Mouse (Mus musculus): Measurements from ENCODE around the gene Slc38a10.

The Slc38a10 gene

GRCm38 (mm10) chr11:120137625-120138004 lies 13.5 kb downstream of the Slc38a10 start:
- DNase-seq = peak; percentile 53 to 66

DNA sequence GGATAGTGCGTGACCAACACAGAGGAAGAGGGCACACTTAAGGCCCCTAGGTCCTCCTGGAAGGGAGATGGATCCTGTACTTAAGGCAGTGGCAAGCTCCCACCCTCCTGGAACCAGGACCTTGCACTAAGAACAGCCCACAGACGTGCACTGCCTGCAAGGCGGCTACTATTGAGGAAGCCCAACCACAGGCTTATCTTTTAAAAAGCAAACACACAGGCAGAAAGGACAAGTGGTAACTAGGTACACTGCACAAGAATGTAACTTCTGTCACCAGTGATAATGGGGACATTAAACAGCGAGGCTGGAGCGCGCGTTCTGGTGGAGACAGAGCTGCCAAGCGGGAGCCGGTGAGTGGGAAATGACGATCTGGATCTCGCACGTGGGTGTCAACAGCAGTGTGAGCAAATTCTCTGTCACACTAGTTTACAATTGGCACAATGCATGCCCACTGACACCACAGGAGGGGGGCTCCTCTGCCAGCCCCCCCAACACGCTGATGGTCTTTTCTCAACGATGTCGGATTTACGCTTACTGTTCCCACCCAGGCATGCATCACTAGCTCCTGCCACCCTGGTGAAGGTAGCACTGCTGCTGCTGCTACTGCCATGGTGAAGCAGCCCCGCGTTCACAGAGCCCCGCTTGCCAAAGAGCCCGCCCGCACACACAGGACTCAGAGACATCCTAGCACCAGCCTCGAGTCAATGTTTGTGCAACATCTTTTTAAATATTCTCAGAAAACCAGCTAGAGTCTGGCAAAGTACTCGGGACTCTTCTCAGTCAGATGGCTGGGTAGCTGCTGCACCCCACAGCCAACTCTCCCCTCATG lies 14.1 kb downstream of the Slc38a10 start:
- DNase-seq = no peak

- DNase-seq = peak in 1 of 2 experiments; percentile 57
These were observed 15.0 kb downstream of the Slc38a10 start for GRCm38 (mm10) chr11:120136195-120136594.

GRCm38 (mm10) chr11:120134847-120135530 lies 16.2 kb downstream of the Slc38a10 start:
- peak; percentile 43 to 71 for DNase-seq

DNA sequence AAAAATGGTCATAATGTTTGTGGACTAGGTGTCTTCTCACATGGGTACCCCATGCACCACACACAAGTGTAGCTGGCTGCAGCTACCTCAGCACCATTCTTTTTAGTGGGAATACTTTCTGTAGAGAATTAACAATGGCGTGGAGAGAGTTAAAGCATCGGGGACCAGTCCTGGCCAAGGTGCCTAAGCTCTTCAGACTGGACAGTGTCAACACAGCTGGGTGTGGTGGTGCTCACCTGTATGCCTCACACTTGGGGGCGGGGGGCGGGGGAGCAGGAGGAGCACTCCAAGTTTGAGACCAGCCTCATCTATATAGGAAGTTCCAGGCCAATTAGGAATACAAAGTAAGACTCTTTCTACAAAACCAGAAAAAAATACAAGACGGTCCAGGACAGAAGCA lies 17.0 kb downstream of the Slc38a10 start:
- DNase-seq = no peak

DNA sequence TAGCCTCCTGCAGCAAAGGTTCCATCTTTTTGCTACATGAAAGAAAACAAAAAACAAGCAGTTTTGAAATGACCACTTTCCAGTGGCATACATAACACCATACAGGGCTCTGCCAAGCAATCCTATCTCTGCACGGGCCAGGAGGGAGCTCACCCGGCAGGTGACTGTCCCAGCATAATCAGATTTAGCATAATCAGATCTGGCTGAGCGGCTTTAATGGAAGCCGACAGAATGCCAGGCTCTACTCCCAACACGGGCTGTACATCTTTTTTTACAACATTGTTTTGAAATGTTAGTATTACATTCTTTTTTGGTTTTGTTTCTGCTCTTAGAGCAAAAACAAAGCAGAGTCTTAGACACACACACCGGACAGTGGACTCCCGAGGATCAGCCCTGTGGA lies 21.9 kb downstream of the Slc38a10 start:
- no peak for DNase-seq

- no peak for DNase-seq
These were observed 24.3 kb downstream of the Slc38a10 start for GRCm38 (mm10) chr11:120126845-120127244.

- DNase-seq = no peak
These were observed 29.0 kb downstream of the Slc38a10 start for GRCm38 (mm10) chr11:120122126-120122525.

- peak; percentile 81 to 83 for DNase-seq
These were observed 30.3 kb downstream of the Slc38a10 start for GRCm38 (mm10) chr11:120120642-120121420.

DNA sequence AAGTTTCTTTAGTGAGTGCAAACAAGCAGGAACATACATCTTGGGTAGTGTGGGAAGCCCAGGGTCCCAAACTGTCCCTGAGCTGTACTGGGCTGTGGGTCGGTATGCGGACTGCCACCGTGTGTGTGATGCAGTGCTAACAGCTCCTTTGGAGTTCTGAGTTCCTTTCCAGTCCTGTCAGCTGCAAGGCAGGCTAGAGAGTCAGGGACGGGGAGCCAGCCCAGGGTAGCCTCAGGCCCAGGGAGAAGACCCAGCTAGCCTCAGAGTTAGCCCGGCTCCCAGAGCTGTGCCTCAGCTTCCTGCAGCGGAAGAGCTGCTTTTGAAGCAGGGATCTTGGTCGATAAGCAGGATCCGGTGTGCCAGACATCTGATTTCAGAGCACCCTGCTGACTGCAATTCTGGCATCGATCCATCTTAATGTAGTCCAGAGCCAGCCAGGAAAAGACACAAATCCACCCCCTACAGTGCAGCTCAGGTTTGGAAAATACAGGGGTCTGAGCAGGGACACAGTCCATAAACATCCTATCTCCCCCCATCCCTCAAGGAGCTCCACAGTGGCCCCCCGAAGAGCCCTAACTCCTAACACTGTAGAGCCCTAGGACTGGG lies 31.1 kb downstream of the Slc38a10 start:
- DNase-seq = no peak

- DNase-seq = no peak
These were observed 32.0 kb downstream of the Slc38a10 start for GRCm38 (mm10) chr11:120119108-120119507.

- no peak for DNase-seq
These were observed 33.5 kb downstream of the Slc38a10 start for GRCm38 (mm10) chr11:120117626-120118025.

- DNase-seq = no peak
These were observed 36.5 kb downstream of the Slc38a10 start for GRCm38 (mm10) chr11:120114488-120115215.

DNA sequence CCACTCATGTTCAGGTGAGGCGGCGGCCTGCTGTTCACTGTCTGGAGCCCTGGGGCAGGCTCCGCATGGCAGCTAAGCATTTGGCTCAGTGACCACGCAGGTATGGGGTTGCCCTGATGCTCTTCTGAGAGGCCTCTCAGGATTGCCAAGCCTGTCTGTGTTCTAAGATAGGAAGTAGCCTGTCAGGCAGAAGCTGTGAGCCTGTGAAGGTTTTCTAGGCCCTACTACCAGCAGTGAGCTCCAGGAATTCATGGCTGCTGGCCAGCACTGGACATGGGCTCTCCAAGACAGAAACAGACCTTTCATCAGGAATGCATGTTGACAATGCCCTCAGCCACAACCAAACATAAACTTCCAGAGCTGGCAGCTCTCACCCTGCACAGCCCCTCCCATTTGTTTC lies 39.0 kb downstream of the Slc38a10 start:
- DNase-seq = peak; percentile 69 to 81

GRCm38 (mm10) chr11:120111033-120111432 lies 40.1 kb downstream of the Slc38a10 start:
- DNase-seq = peak in 1 of 2 experiments; percentile 39

DNA sequence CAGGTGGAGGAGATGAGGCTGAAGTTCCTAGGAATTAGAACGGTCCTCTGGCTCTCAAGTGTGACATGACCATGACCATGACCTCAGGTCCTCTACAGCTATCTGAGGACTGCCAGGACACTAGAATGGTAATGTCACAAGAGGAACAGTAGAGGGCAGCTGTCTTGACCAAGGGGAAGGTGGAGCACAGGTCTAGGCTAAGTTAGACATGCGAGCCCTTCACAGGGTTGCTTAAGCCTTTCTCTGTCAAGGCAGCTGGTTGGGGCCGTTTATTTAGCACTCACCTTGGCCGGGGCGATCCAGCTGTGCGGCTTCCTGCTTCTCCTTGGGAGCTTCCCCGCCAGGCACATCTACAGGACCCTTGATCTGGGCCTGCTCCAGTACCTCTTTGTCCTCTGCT lies 40.6 kb downstream of the Slc38a10 start:
- DNase-seq = no peak

- peak in 1 of 2 experiments; percentile 48 for DNase-seq
These were observed 41.5 kb downstream of the Slc38a10 start for GRCm38 (mm10) chr11:120109558-120110210.

DNA sequence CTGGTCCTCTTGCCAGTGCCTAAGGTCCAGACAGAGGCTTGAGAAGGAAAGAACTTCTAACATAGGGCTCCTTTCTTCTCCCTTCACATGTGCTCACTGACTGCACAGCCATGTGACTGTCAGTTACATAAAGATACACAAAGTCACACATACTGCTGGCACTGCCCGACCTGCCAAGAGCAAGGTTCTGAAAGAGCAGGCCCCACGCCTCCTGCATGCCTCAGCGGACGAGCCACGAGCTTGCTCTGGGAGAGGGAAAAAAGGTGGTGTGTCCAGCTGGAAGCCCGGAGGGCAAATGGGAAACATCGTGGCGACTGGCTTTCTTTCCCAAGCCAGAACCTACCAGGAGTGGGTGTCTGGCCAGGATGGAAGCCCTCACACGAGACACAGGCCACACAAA lies 43.4 kb downstream of the Slc38a10 start:
- peak; percentile 49 to 91 for DNase-seq

DNA sequence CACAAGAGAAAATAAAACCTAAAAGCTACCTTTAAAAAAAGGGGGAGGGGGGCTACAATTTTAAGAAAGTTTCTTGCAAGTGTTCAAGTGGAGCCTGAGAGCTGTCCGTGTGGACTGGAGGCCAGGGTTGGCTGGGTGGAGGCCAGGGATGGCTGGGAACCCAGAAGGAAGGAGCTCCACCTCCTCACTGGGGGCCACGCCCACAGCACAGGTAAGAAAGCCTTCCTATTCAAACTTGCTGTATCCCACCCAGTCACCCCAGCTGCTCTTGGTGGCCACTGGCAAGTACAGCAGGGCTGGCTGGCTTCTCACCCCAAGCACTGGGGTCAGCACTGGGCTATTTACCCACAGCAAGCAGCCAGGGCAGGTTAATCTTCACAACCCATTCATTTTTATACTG lies 44.1 kb downstream of the Slc38a10 start:
- no peak for DNase-seq

- DNase-seq = no peak
These were observed 47.6 kb downstream of the Slc38a10 start for GRCm38 (mm10) chr11:120103431-120103997.

DNA sequence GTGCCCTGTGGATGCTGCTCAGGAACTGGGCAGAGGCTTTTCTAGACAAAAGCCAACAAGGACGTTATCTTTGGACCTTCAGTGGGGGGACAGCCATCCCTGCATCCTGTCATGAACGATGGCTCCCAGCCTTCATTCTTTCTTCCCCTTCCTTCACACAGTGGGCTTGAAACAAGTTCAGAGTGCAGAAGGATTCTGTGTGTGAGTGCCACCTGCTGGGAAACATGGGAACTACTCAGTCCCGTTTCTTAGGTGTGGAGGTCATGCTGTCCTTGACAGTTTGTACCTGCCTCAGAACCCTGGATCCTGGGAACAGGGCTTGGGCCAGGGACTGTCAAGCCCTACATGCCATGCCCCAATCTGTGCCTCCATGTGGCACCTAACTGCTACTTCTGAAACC lies 50.1 kb downstream of the Slc38a10 start:
- peak; percentile 82 to 85 for DNase-seq

All from kidney, postnatal 25 days (tissue).